Comparison of ENCODE assay signal across 20 mouse cellular contexts in genomic region chr11:35370705-35371104, GRCm38 (mm10).
DNase-seq lines count a peak whose midpoint lies in the region; ATAC-seq and TF ChIP-seq lines count a peak whose summit lies in the region.
"Had no signal": no experiment of that assay in that cellular context is flagged by ENCODE, and none has a peak within 500 bp of the region (broad histone marks: within the 10 kb centered on the region; RNA-seq: fewer than 3 reads in every experiment).

No protein-coding gene starts in this region.

- no peak for ATAC-seq in heart, embryonic 13.5 days (ENCODE audit: extremely low read depth, insufficient number of reproducible peaks, low FRiP score, low TSS enrichment)
- no peak for ATAC-seq in heart, embryonic 12.5 days (ENCODE audit: insufficient number of reproducible peaks, low FRiP score)
- peak; percentile 54; the same call in 1 of the 2 replicates for ATAC-seq in lung, embryonic 16.5 days (ENCODE audit: low read depth)
- no peak for ATAC-seq in limb, embryonic 13.5 days (ENCODE audit: low FRiP score, low read depth)
- ATAC-seq in erythroid progenitor cell, adult 5-6 weeks (replicated peaks; ENCODE audit: low FRiP score, poor library complexity, severe bottlenecking) = no peak
- ATAC-seq: forebrain, embryonic 15.5 days had no signal

- H3K9me3 ChIP-seq in heart, embryonic 13.5 days = 0 out of 2 replicates have a peak, but pooled peaks cover 4% of the 10 kb centered on the region
- H3K9me3 ChIP-seq in heart, embryonic 12.5 days (replicated peaks) = peaks cover 7% of the 10 kb centered on the region
- H3K9me3 ChIP-seq in lung, embryonic 16.5 days (ENCODE audit: control insufficient read depth, low read length) = peaks cover 3% of the 10 kb centered on the region
- peaks cover 2% of the 10 kb centered on the region; the same call in 1 of the 2 replicates for H3K9me3 ChIP-seq in limb, embryonic 13.5 days
- H3K9me3 ChIP-seq: forebrain, embryonic 15.5 days had no signal

- WGBS in heart, embryonic 13.5 days = 23% methylated on average over 5 of the region's 5 CpGs
- 14% methylated on average over 5 of the region's 5 CpGs for WGBS in heart, embryonic 12.5 days
- 10% methylated on average over 5 of the region's 5 CpGs for WGBS in lung, embryonic 16.5 days
- WGBS in lung, adult 2 months = 26% methylated on average over 5 of the region's 5 CpGs
- 7% methylated on average over 5 of the region's 5 CpGs for WGBS in limb, embryonic 13.5 days
- WGBS in thymus, adult 2 months = 50% methylated on average over 5 of the region's 5 CpGs

- DNase-seq in lung, adult 2 months = no peak
- peak; percentile 68 for DNase-seq in embryo, embryonic 10.5 days (ENCODE audit: low spot score)
- DNase-seq in thymus, adult 2 months = no peak
- DNase-seq: B cell, adult 2 months; cerebellum, adult 9-10 months; gastrocnemius, postnatal 25 days; kidney, postnatal 36 days; liver; midbrain, embryonic 14.5 days; right cerebral cortex, adult 18-20 months; thymus, postnatal 25 days had no signal

- peaks cover 3% of the 10 kb centered on the region; the same call in 1 of the 2 replicates for H3K36me3 ChIP-seq in heart, embryonic 13.5 days
- H3K36me3 ChIP-seq in heart, embryonic 12.5 days = 0 out of 2 replicates have a peak, but pooled peaks cover 2% of the 10 kb centered on the region
- H3K36me3 ChIP-seq in lung, embryonic 16.5 days (ENCODE audit: control insufficient read depth, insufficient read depth, low read length) = no peaks in the 10 kb centered on the region; the same call in 1 of the 2 replicates
- H3K36me3 ChIP-seq in limb, embryonic 13.5 days = 0 out of 2 replicates have a peak, but pooled peaks cover 3% of the 10 kb centered on the region
- no peaks in the 10 kb centered on the region for H3K36me3 ChIP-seq in thymus, adult 2 months (ENCODE audit: control insufficient read depth, insufficient read depth, low read length)
- H3K36me3 ChIP-seq: forebrain, embryonic 15.5 days; hindbrain, embryonic 12.5 days; neural tube, embryonic 13.5 days had no signal

- H3K4me2 ChIP-seq in heart, embryonic 13.5 days = no peak overlapping the region
- H3K4me2 ChIP-seq in heart, embryonic 12.5 days = no peak overlapping the region
- no peak overlapping the region for H3K4me2 ChIP-seq in lung, embryonic 16.5 days (ENCODE audit: low read depth, low read length)
- peak overlapping the region; percentile 16 for H3K4me2 ChIP-seq in limb, embryonic 13.5 days (replicated peaks)
- H3K4me2 ChIP-seq: forebrain, embryonic 15.5 days; hindbrain, embryonic 12.5 days; neural tube, embryonic 13.5 days had no signal

- H3K27ac ChIP-seq in heart, embryonic 13.5 days (replicated peaks) = peak overlapping the region; percentile 13; the same call in 1 of the 2 replicates
- no peak overlapping the region for H3K27ac ChIP-seq in heart, embryonic 12.5 days (ENCODE audit: poor library complexity, severe bottlenecking)
- no peak overlapping the region for H3K27ac ChIP-seq in lung, embryonic 16.5 days (ENCODE audit: low read length)
- no peak overlapping the region; the same call in 1 of the 2 replicates for H3K27ac ChIP-seq in limb, embryonic 13.5 days
- H3K27ac ChIP-seq in thymus, adult 2 months (ENCODE audit: control insufficient read depth, insufficient read depth, low read length) = no peak overlapping the region
- H3K27ac ChIP-seq: forebrain, embryonic 15.5 days; hindbrain, embryonic 12.5 days; neural tube, embryonic 13.5 days had no signal

- H3K27me3 ChIP-seq in heart, embryonic 13.5 days (replicated peaks) = no peaks in the 10 kb centered on the region
- H3K27me3 ChIP-seq in heart, embryonic 12.5 days (replicated peaks) = no peaks in the 10 kb centered on the region
- H3K27me3 ChIP-seq in lung, embryonic 16.5 days (ENCODE audit: control insufficient read depth, insufficient read depth, low read depth, low read length) = peaks cover 1% of the 10 kb centered on the region; the same call in 1 of the 2 replicates
- no peaks in the 10 kb centered on the region for H3K27me3 ChIP-seq in limb, embryonic 13.5 days
- no peaks in the 10 kb centered on the region for H3K27me3 ChIP-seq in thymus, adult 2 months (ENCODE audit: control insufficient read depth, insufficient read depth, low read length)
- H3K27me3 ChIP-seq: megakaryocyte, embryonic 14.5 days had no signal

- no peak overlapping the region for H3K4me3 ChIP-seq in heart, embryonic 13.5 days
- no peak overlapping the region for H3K4me3 ChIP-seq in heart, embryonic 12.5 days
- H3K4me3 ChIP-seq in lung, embryonic 16.5 days (ENCODE audit: low read length) = no peak overlapping the region
- no peak overlapping the region for H3K4me3 ChIP-seq in lung, adult 2 months (replicated peaks; ENCODE audit: extremely low read depth, low read depth, low read length)
- no peak overlapping the region for H3K4me3 ChIP-seq in limb, embryonic 13.5 days
- no peak overlapping the region for H3K4me3 ChIP-seq in thymus, adult 2 months (ENCODE audit: control insufficient read depth, insufficient read depth, low read length)
- H3K4me3 ChIP-seq: forebrain, embryonic 15.5 days; hindbrain, embryonic 12.5 days; megakaryocyte, embryonic 14.5 days; neural tube, embryonic 13.5 days had no signal

- H3K9ac ChIP-seq in heart, embryonic 13.5 days = no peak overlapping the region
- H3K9ac ChIP-seq in heart, embryonic 12.5 days = no peak overlapping the region
- no peak overlapping the region for H3K9ac ChIP-seq in lung, embryonic 16.5 days (ENCODE audit: low read length)
- no peak overlapping the region for H3K9ac ChIP-seq in limb, embryonic 13.5 days
- H3K9ac ChIP-seq: forebrain, embryonic 15.5 days; hindbrain, embryonic 12.5 days; neural tube, embryonic 13.5 days had no signal

- TF ChIP-seq CTCF in lung, adult 2 months (IDR thresholded peaks at IDR 0.05; ENCODE audit: insufficient read depth, low read length) = no peak
- no peak for TF ChIP-seq CTCF in thymus, adult 2 months (IDR thresholded peaks at IDR 0.05; ENCODE audit: borderline replicate concordance, control insufficient read depth, extremely low read depth, insufficient read depth, low read length, poor library complexity)

- TF ChIP-seq POLR2A in lung, adult 2 months (IDR thresholded peaks at IDR 0.05; ENCODE audit: borderline replicate concordance, extremely low read depth, low read depth, low read length) = no peak
- TF ChIP-seq POLR2A in thymus, adult 2 months (IDR thresholded peaks at IDR 0.05; ENCODE audit: control insufficient read depth, extremely low read depth, insufficient read depth, low read length, poor library complexity) = no peak

- H3K4me1 ChIP-seq in heart, embryonic 13.5 days = peaks cover 26% of the 10 kb centered on the region
- peaks cover 20% of the 10 kb centered on the region for H3K4me1 ChIP-seq in heart, embryonic 12.5 days (replicated peaks)
- H3K4me1 ChIP-seq in lung, embryonic 16.5 days (replicated peaks; ENCODE audit: control insufficient read depth, insufficient read depth, low read length) = peaks cover 5% of the 10 kb centered on the region; the same call in 1 of the 2 replicates
- H3K4me1 ChIP-seq in lung, adult 2 months (ENCODE audit: control insufficient read depth, insufficient read depth, low read length) = no peaks in the 10 kb centered on the region
- H3K4me1 ChIP-seq in limb, embryonic 13.5 days = peaks cover 34% of the 10 kb centered on the region
- no peaks in the 10 kb centered on the region for H3K4me1 ChIP-seq in thymus, adult 2 months (replicated peaks; ENCODE audit: control insufficient read depth, insufficient read depth, low read length)
- H3K4me1 ChIP-seq: forebrain, embryonic 15.5 days; megakaryocyte, embryonic 14.5 days had no signal
